Mouse (Mus musculus): Measurements from ENCODE around the gene Pcca. TPM values are rescaled to one million over a fixed set of nuclear protein-coding genes. Genes with fewer than 3 reads are reported as not detected.

The Pcca gene
- polyA plus RNA-seq, 1 experiment from 2014 or later, result 31.5 TPM

- Histone ChIP-seq H3K36me3 (ENCODE audit: control insufficient read depth, insufficient read depth) (no peaks in the 10 kb centered on the region), H3K27me3 (ENCODE audit: control insufficient read depth, insufficient read depth, low read length) (no peaks in the 10 kb centered on the region), H3K27ac (ENCODE audit: low read length) (no peak overlapping the region), H3K4me1 (ENCODE audit: control insufficient read depth, insufficient read depth, low read length) (peaks cover 16% of the 10 kb centered on the region), H3K9me3 (replicated peaks; ENCODE audit: control insufficient read depth, low read length) (no peaks in the 10 kb centered on the region), H3K4me2 (ENCODE audit: low read depth, low read length) (no peak overlapping the region), H3K4me3 (ENCODE audit: low read length) (no peak overlapping the region), H3K9ac (ENCODE audit: low read length) (no peak overlapping the region)
- no peak for ATAC-seq (replicated peaks; ENCODE audit: extremely low read depth, insufficient read depth, low FRiP score)
- 78% methylated on average over 6 of the region's 6 CpGs for WGBS
These were observed 338.5 kb downstream of the Pcca start for GRCm38 (mm10) chr14:122872612-122873011.

DNA sequence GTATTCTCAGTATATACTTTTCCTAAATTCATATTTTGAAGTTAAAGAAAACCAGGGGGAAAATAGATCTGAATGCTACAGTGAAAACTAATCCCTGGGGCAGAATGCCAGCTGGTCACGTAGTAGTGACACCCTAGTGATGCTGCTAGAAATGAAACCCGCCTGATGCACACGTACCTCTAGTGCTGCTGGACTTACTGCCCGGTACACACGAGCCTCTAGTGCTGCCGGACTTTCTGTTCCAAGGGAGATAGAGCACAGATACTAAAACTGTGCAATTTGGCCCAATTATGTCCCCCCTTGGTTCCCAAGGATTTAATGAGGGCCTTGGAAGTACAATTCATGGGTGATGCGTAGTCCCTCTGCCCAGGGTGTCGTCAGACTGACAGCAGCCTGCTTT lies 340.9 kb downstream of the Pcca start:
- H3K9ac ChIP-seq (ENCODE audit: low read length), result no peak overlapping the region
- H3K36me3 ChIP-seq (ENCODE audit: control insufficient read depth, insufficient read depth), result no peaks in the 10 kb centered on the region
- no peak overlapping the region for H3K4me2 ChIP-seq (ENCODE audit: low read depth, low read length)
- no peak overlapping the region for H3K4me3 ChIP-seq (ENCODE audit: low read length)
- no peak for ATAC-seq (replicated peaks; ENCODE audit: extremely low read depth, insufficient read depth, low FRiP score)
- whole genome bisulfite sequencing, result 61% methylated on average over 8 of the region's 8 CpGs
- no peaks in the 10 kb centered on the region for H3K9me3 ChIP-seq (replicated peaks; ENCODE audit: control insufficient read depth, low read length)
- H3K27ac ChIP-seq (ENCODE audit: low read length), result no peak overlapping the region
- H3K27me3 ChIP-seq (ENCODE audit: control insufficient read depth, insufficient read depth, low read length), result no peaks in the 10 kb centered on the region
- H3K4me1 ChIP-seq (ENCODE audit: control insufficient read depth, insufficient read depth, low read length), result peaks cover 12% of the 10 kb centered on the region

DNA sequence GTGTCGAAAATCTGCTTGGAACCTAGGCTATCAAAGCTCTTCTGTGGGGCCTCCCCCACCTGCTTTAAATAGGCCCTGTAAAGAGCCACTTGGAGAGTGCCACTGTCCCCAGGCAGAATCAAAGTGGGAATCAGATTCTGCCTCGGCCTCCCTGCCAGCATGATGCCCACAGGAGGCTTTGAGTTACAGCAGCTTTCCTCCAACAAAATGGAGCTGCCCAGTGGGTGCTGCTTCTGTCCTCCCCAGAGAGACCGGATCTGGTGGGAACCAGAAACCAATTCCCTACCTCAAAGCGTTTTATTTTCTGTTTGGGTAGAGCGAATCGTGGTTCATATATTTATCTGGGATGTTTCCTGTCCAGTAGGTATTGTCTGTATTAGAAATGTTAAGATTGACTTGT lies 341.5 kb downstream of the Pcca start:
- peaks cover 12% of the 10 kb centered on the region for H3K4me1 ChIP-seq (ENCODE audit: control insufficient read depth, insufficient read depth, low read length)
- no peak overlapping the region for H3K4me2 ChIP-seq (ENCODE audit: low read depth, low read length)
- WGBS, result 67% methylated on average over 6 of the region's 6 CpGs
- no peaks in the 10 kb centered on the region for H3K9me3 ChIP-seq (replicated peaks; ENCODE audit: control insufficient read depth, low read length)
- no peak overlapping the region for H3K27ac ChIP-seq (ENCODE audit: low read length)
- no peak for ATAC-seq (replicated peaks; ENCODE audit: extremely low read depth, insufficient read depth, low FRiP score)
- no peak overlapping the region for H3K9ac ChIP-seq (ENCODE audit: low read length)
- no peak overlapping the region for H3K4me3 ChIP-seq (ENCODE audit: low read length)
- H3K27me3 ChIP-seq (ENCODE audit: control insufficient read depth, insufficient read depth, low read length), result no peaks in the 10 kb centered on the region
- H3K36me3 ChIP-seq (ENCODE audit: control insufficient read depth, insufficient read depth), result no peaks in the 10 kb centered on the region

- Histone ChIP-seq H3K27me3 (ENCODE audit: control insufficient read depth, insufficient read depth, low read length) (no peaks in the 10 kb centered on the region), H3K4me3 (ENCODE audit: low read length) (no peak overlapping the region), H3K4me1 (ENCODE audit: control insufficient read depth, insufficient read depth, low read length) (peaks cover 12% of the 10 kb centered on the region), H3K27ac (ENCODE audit: low read length) (no peak overlapping the region), H3K9me3 (replicated peaks; ENCODE audit: control insufficient read depth, low read length) (no peaks in the 10 kb centered on the region), H3K36me3 (ENCODE audit: control insufficient read depth, insufficient read depth) (no peaks in the 10 kb centered on the region), H3K9ac (ENCODE audit: low read length) (no peak overlapping the region), H3K4me2 (ENCODE audit: low read depth, low read length) (no peak overlapping the region)
- 2% methylated on average over 6 of the region's 6 CpGs for WGBS
- peak; percentile 69; the same call in 1 of the 2 replicates for ATAC-seq (replicated peaks; ENCODE audit: extremely low read depth, insufficient read depth, low FRiP score)
These were observed 342.0 kb downstream of the Pcca start for GRCm38 (mm10) chr14:122876163-122876562.

GRCm38 (mm10) chr14:122876723-122877122 lies 342.6 kb downstream of the Pcca start:
- no peak overlapping the region for H3K4me3 ChIP-seq (ENCODE audit: low read length)
- no peak overlapping the region for H3K4me2 ChIP-seq (ENCODE audit: low read depth, low read length)
- WGBS, result 66% methylated on average over 7 of the region's 7 CpGs
- no peak overlapping the region for H3K9ac ChIP-seq (ENCODE audit: low read length)
- no peaks in the 10 kb centered on the region for H3K27me3 ChIP-seq (ENCODE audit: control insufficient read depth, insufficient read depth, low read length)
- no peaks in the 10 kb centered on the region for H3K36me3 ChIP-seq (ENCODE audit: control insufficient read depth, insufficient read depth)
- H3K4me1 ChIP-seq (ENCODE audit: control insufficient read depth, insufficient read depth, low read length), result peaks cover 11% of the 10 kb centered on the region
- ATAC-seq (replicated peaks; ENCODE audit: extremely low read depth, insufficient read depth, low FRiP score), result no peak
- no peaks in the 10 kb centered on the region for H3K9me3 ChIP-seq (replicated peaks; ENCODE audit: control insufficient read depth, low read length)
- H3K27ac ChIP-seq (ENCODE audit: low read length), result no peak overlapping the region

- 76% methylated on average over 3 of the region's 3 CpGs for WGBS
These were observed 343.7 kb downstream of the Pcca start for GRCm38 (mm10) chr14:122877787-122878186.

GRCm38 (mm10) chr14:122880291-122880690 lies 346.2 kb downstream of the Pcca start:
- no peaks in the 10 kb centered on the region for H3K9me3 ChIP-seq (replicated peaks; ENCODE audit: control insufficient read depth, low read length)
- WGBS, result 79% methylated on average over 7 of the region's 7 CpGs

More at GRCm38 (mm10) chr14:122877787-122878186, 343.7 kb downstream of the Pcca start:
- H3K4me2 ChIP-seq (ENCODE audit: low read depth, low read length), result no peak overlapping the region
- no peaks in the 10 kb centered on the region for H3K27me3 ChIP-seq (ENCODE audit: control insufficient read depth, insufficient read depth, low read length)
- H3K9me3 ChIP-seq (replicated peaks; ENCODE audit: control insufficient read depth, low read length), result no peaks in the 10 kb centered on the region
- H3K36me3 ChIP-seq (ENCODE audit: control insufficient read depth, insufficient read depth), result no peaks in the 10 kb centered on the region
- no peak overlapping the region for H3K4me3 ChIP-seq (ENCODE audit: low read length)
- H3K9ac ChIP-seq (ENCODE audit: low read length), result no peak overlapping the region
- H3K4me1 ChIP-seq (ENCODE audit: control insufficient read depth, insufficient read depth, low read length), result peaks cover 5% of the 10 kb centered on the region
- no peak overlapping the region for H3K27ac ChIP-seq (ENCODE audit: low read length)
- ATAC-seq (replicated peaks; ENCODE audit: extremely low read depth, insufficient read depth, low FRiP score), result no peak

DNA sequence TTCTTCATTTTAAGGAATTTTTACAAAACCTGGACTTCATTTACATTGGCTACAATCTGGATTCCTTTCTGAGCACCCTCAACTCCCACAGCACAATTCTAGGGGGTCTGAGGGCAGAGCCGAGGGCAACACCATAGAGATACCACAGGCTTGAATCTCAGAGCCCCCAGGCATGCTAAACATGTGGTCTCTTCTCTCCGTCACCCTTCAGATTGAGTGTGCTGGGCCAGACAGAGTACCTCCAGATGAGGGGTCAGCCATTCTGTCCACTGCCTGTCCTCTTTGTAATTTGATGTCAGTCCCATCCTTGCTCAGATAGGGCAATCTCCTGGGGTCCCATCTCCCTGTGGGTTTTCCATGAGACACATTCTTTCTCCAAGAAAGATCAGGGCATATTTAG lies 347.6 kb downstream of the Pcca start:
- Histone ChIP-seq H3K36me3 (ENCODE audit: control insufficient read depth, insufficient read depth) (no peaks in the 10 kb centered on the region), H3K9me3 (replicated peaks; ENCODE audit: control insufficient read depth, low read length) (no peaks in the 10 kb centered on the region), H3K27me3 (ENCODE audit: control insufficient read depth, insufficient read depth, low read length) (no peaks in the 10 kb centered on the region), H3K9ac (ENCODE audit: low read length) (no peak overlapping the region), H3K4me1 (ENCODE audit: control insufficient read depth, insufficient read depth, low read length) (no peaks in the 10 kb centered on the region), H3K4me2 (ENCODE audit: low read depth, low read length) (no peak overlapping the region), H3K27ac (ENCODE audit: low read length) (no peak overlapping the region), H3K4me3 (ENCODE audit: low read length) (no peak overlapping the region)
- no peak for ATAC-seq (replicated peaks; ENCODE audit: extremely low read depth, insufficient read depth, low FRiP score)
- WGBS, result 56% methylated on average over 2 of the region's 2 CpGs

More at GRCm38 (mm10) chr14:122880291-122880690, 346.2 kb downstream of the Pcca start:
- Histone ChIP-seq H3K4me2 (ENCODE audit: low read depth, low read length) (no peak overlapping the region), H3K9ac (ENCODE audit: low read length) (no peak overlapping the region), H3K4me3 (ENCODE audit: low read length) (no peak overlapping the region), H3K4me1 (ENCODE audit: control insufficient read depth, insufficient read depth, low read length) (peaks cover 5% of the 10 kb centered on the region; the same call in 1 of the 2 replicates), H3K36me3 (ENCODE audit: control insufficient read depth, insufficient read depth) (no peaks in the 10 kb centered on the region), H3K27me3 (ENCODE audit: control insufficient read depth, insufficient read depth, low read length) (no peaks in the 10 kb centered on the region), H3K27ac (ENCODE audit: low read length) (no peak overlapping the region)
- no peak for ATAC-seq (replicated peaks; ENCODE audit: extremely low read depth, insufficient read depth, low FRiP score)

DNA sequence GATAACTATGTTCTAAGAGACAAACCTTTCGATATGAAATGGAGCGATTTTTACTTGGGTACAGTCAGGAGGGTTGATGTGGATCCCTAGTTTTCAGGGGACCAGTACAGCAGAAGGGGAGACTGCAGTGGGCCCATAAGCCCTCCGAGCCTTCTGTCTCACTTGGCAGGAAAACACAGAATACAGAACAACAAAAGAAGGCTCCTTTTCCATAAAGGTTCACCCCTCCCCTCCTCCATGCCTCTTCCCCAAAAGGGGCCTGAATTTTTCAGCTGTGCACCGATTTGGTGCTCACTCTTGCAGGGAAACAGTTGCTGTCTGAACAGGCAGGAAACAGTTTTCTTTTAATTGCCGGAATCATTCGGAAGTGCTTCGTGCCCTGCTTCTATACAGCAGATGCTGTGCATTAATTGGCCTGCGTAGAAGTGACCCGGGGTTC lies 348.1 kb downstream of the Pcca start:
- no peak for ATAC-seq (replicated peaks; ENCODE audit: extremely low read depth, insufficient read depth, low FRiP score)
- H3K4me3 ChIP-seq (ENCODE audit: low read length), result no peak overlapping the region
- no peaks in the 10 kb centered on the region for H3K36me3 ChIP-seq (ENCODE audit: control insufficient read depth, insufficient read depth)
- H3K9me3 ChIP-seq (replicated peaks; ENCODE audit: control insufficient read depth, low read length), result no peaks in the 10 kb centered on the region
- WGBS, result 86% methylated on average over 9 of the region's 9 CpGs
- H3K4me2 ChIP-seq (ENCODE audit: low read depth, low read length), result no peak overlapping the region
- no peaks in the 10 kb centered on the region for H3K27me3 ChIP-seq (ENCODE audit: control insufficient read depth, insufficient read depth, low read length)
- H3K27ac ChIP-seq (ENCODE audit: low read length), result no peak overlapping the region
- no peaks in the 10 kb centered on the region for H3K4me1 ChIP-seq (ENCODE audit: control insufficient read depth, insufficient read depth, low read length)
- H3K9ac ChIP-seq (ENCODE audit: low read length), result no peak overlapping the region

Data from heart, embryonic 16.5 days (tissue).